Mouse (Mus musculus): ENCODE data around the gene Vmn2r7. TPM values are rescaled to one million over a fixed set of nuclear protein-coding genes. Genes with fewer than 3 reads are reported as not detected.

Gene Vmn2r7
- total RNA-seq (2023), result not detected in 4 replicates

GRCm38 (mm10) chr3:64844665-64845064, at the start of gene Vmn2r7:
TSS of gene Vmn2r7 (minus strand) at chr3:64844765.

Data from B cell, adult 62 days (primary cell).